ENCODE assay signal across 8 mouse cellular contexts in the genomic region with DNA sequence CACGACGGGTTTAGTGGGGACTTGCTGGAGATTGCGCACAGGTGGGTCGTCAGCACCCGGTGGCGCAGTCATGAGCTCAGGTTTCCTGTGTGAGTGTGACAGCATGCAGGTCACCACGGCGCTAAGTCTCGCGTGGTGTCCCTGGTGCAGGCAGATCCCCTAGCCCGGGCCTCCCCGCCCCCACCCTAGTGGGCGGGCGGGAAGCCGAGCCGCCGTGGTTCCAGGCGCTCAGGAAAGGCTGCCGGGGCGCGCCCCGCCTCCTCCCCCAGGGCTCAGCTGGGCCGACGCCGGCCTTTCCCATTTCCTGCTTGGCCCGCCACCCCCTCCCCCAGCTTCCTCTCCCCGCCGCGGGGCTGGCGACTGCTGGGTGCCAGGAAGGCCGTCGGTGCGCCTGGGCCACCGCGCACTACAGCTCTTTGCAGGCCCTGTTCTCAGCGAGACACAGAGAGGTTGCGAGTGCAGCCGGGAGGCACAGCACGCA. TPM values are rescaled to one million over a fixed set of nuclear protein-coding genes. Genes with fewer than 3 reads are reported as not detected.
DNase-seq lines count a peak whose midpoint lies in the region; ATAC-seq and TF ChIP-seq lines count a peak whose summit lies in the region.

No protein-coding gene starts in this region.

- no peaks in the 10 kb centered on the region for H3K36me3 ChIP-seq in embryonic facial prominence, embryonic 11.5 days (replicated peaks; ENCODE audit: control insufficient read depth, insufficient read depth, low read depth, low read length)
- H3K36me3 ChIP-seq in heart, embryonic 10.5 days = peaks cover 3% of the 10 kb centered on the region; the same call in 1 of the 2 replicates
- no peaks in the 10 kb centered on the region for H3K36me3 ChIP-seq in liver, embryonic 15.5 days (replicated peaks)
- H3K36me3 ChIP-seq in testis, adult 2 months (ENCODE audit: control insufficient read depth, insufficient read depth, low read length) = no peaks in the 10 kb centered on the region

- H3K9me3 ChIP-seq in embryonic facial prominence, embryonic 11.5 days (replicated peaks; ENCODE audit: control insufficient read depth, low read length) = no peaks in the 10 kb centered on the region
- no peaks in the 10 kb centered on the region for H3K9me3 ChIP-seq in heart, embryonic 10.5 days
- H3K9me3 ChIP-seq in liver, embryonic 15.5 days (replicated peaks) = no peaks in the 10 kb centered on the region

- peaks cover 11% of the 10 kb centered on the region; the same call in 1 of the 2 replicates for H3K4me1 ChIP-seq in embryonic facial prominence, embryonic 11.5 days (ENCODE audit: control insufficient read depth, insufficient read depth, low read length)
- H3K4me1 ChIP-seq in heart, embryonic 10.5 days = peaks cover 60% of the 10 kb centered on the region
- H3K4me1 ChIP-seq in liver, embryonic 15.5 days (replicated peaks) = peaks cover 87% of the 10 kb centered on the region
- H3K4me1 ChIP-seq in testis, adult 2 months (ENCODE audit: control insufficient read depth, insufficient read depth, low read length) = peaks cover 37% of the 10 kb centered on the region

- peak overlapping the region; percentile 83 for H3K4me2 ChIP-seq in embryonic facial prominence, embryonic 11.5 days (ENCODE audit: low read depth, low read length)
- H3K4me2 ChIP-seq in liver, embryonic 15.5 days = peak overlapping the region; percentile 100

- H3K27ac ChIP-seq in embryonic facial prominence, embryonic 11.5 days (replicated peaks; ENCODE audit: low read depth, low read length) = peak overlapping the region; percentile 98
- peak overlapping the region; percentile 97 for H3K27ac ChIP-seq in heart, embryonic 10.5 days
- peak overlapping the region; percentile 85 for H3K27ac ChIP-seq in liver, embryonic 15.5 days (replicated peaks)
- H3K27ac ChIP-seq in testis, adult 2 months (ENCODE audit: control insufficient read depth, insufficient read depth, low read depth, low read length) = peak overlapping the region; percentile 93

- DNase-seq in 416B (ENCODE audit: low read depth) = peak; percentile 94
- DNase-seq in ZHBTc4 (ENCODE audit: low read depth, low spot score) = peak; percentile 98
- DNase-seq in embryonic facial prominence, embryonic 11.5 days (ENCODE audit: low spot score) = peak; percentile 93
- DNase-seq in heart, embryonic 10.5 days (ENCODE audit: low spot score) = peak; percentile 95
- peak; percentile 81 to 85 for DNase-seq in kidney, adult 8-10 months
- DNase-seq in natural killer cell, adult 2 months (ENCODE audit: low spot score in 2 of 2) = peak; percentile 85 to 90

- H3K4me3 ChIP-seq in embryonic facial prominence, embryonic 11.5 days (ENCODE audit: low read depth, low read length) = peak overlapping the region; percentile 39
- peak overlapping the region; percentile 83 for H3K4me3 ChIP-seq in heart, embryonic 10.5 days
- peak overlapping the region; percentile 76 for H3K4me3 ChIP-seq in liver, embryonic 15.5 days (replicated peaks)
- peak overlapping the region; percentile 77 for H3K4me3 ChIP-seq in testis, adult 2 months (ENCODE audit: control insufficient read depth, low read depth, low read length)

- TF ChIP-seq POLR2A in testis, adult 2 months (IDR thresholded peaks at IDR 0.05; ENCODE audit: control insufficient read depth, low read depth, low read length) = peak; percentile 56

- WGBS in embryonic facial prominence, embryonic 11.5 days = under 1% methylated on average over 38 of the region's 39 CpGs
- under 1% methylated on average over 39 of the region's 39 CpGs for WGBS in heart, embryonic 10.5 days
- under 1% methylated on average over 39 of the region's 39 CpGs for WGBS in liver, embryonic 15.5 days (ENCODE audit: insufficient replicate concordance)

- H3K27me3 ChIP-seq in embryonic facial prominence, embryonic 11.5 days (ENCODE audit: control insufficient read depth, insufficient read depth, low read length) = no peaks in the 10 kb centered on the region
- peaks cover 4% of the 10 kb centered on the region; the same call in 1 of the 2 replicates for H3K27me3 ChIP-seq in heart, embryonic 10.5 days (ENCODE audit: insufficient read depth, poor library complexity, severe bottlenecking)
- H3K27me3 ChIP-seq in liver, embryonic 15.5 days = peaks cover 16% of the 10 kb centered on the region
- H3K27me3 ChIP-seq in testis, adult 2 months (ENCODE audit: control insufficient read depth, insufficient read depth, low read length) = no peaks in the 10 kb centered on the region

- ATAC-seq in embryonic facial prominence, embryonic 11.5 days (replicated peaks; ENCODE audit: insufficient number of reproducible peaks, low FRiP score, low TSS enrichment, low read depth) = peak; percentile 57
- ATAC-seq in liver, embryonic 15.5 days (ENCODE audit: insufficient read depth) = peak; percentile 32

- H3K9ac ChIP-seq in embryonic facial prominence, embryonic 11.5 days (replicated peaks; ENCODE audit: low read length) = peak overlapping the region; percentile 81
- peak overlapping the region; percentile 69 for H3K9ac ChIP-seq in liver, embryonic 15.5 days

- TF ChIP-seq CTCF in testis, adult 2 months (IDR thresholded peaks at IDR 0.05; ENCODE audit: control insufficient read depth, insufficient read depth, insufficient replicate concordance, low read depth, low read length) = no peak

RNA-seq across cellular contexts. Expression of gene Ssbp4, which starts 0.7 kb away (rescaled TPM):
- 108 and 123 TPM in 2 replicates for polyA plus RNA-seq in embryonic facial prominence, embryonic 11.5 days (2014; fragmentation: Nextera tagmentation; extraction: Ambion mirVana)
- 67.3 and 107 TPM in 2 replicates for polyA plus RNA-seq in heart, embryonic 10.5 days (2016; fragmentation: Nextera tagmentation; extraction: Ambion mirVana)
- polyA plus RNA-seq in liver, embryonic 15.5 days (2015; fragmentation: Nextera tagmentation; extraction: Ambion mirVana) = 37.8 and 47.7 TPM in 2 replicates
- 35.6 and 38.9 TPM in 2 replicates for polyA plus RNA-seq in testis, adult 2 months (2012; rRNA removed)

RNA-seq across cellular contexts. Expression of gene Lrrc25, which starts 6.5 kb away (rescaled TPM):
- 0.32 and 0.98 TPM in 2 replicates for polyA plus RNA-seq in embryonic facial prominence, embryonic 11.5 days (2014; fragmentation: Nextera tagmentation; extraction: Ambion mirVana)
- 0.15 and 1.4 TPM in 2 replicates for polyA plus RNA-seq in heart, embryonic 10.5 days (2016; fragmentation: Nextera tagmentation; extraction: Ambion mirVana)
- polyA plus RNA-seq in liver, embryonic 15.5 days (2015; fragmentation: Nextera tagmentation; extraction: Ambion mirVana) = 7.2 and 7.4 TPM in 2 replicates
- 1.4 TPM in 2 replicates for polyA plus RNA-seq in testis, adult 2 months (2012; rRNA removed)

RNA-seq across cellular contexts. Expression of gene Isyna1, which starts 15.2 kb away (rescaled TPM):
- 79.0 and 87.9 TPM in 2 replicates for polyA plus RNA-seq in embryonic facial prominence, embryonic 11.5 days (2014; fragmentation: Nextera tagmentation; extraction: Ambion mirVana)
- 192 and 214 TPM in 2 replicates for polyA plus RNA-seq in heart, embryonic 10.5 days (2016; fragmentation: Nextera tagmentation; extraction: Ambion mirVana)
- 43.2 and 44.7 TPM in 2 replicates for polyA plus RNA-seq in liver, embryonic 15.5 days (2015; fragmentation: Nextera tagmentation; extraction: Ambion mirVana)
- 561 and 588 TPM in 2 replicates for polyA plus RNA-seq in testis, adult 2 months (2012; rRNA removed)

RNA-seq across cellular contexts. Expression of gene Gdf15, which starts 22.8 kb away (rescaled TPM):
- 0.20 TPM in 1 of 2 replicates, not detected in the other for polyA plus RNA-seq in embryonic facial prominence, embryonic 11.5 days (2014; fragmentation: Nextera tagmentation; extraction: Ambion mirVana)
- polyA plus RNA-seq in heart, embryonic 10.5 days (2016; fragmentation: Nextera tagmentation; extraction: Ambion mirVana) = 0.43 and 1.6 TPM in 2 replicates
- 3.4 and 4.3 TPM in 2 replicates for polyA plus RNA-seq in liver, embryonic 15.5 days (2015; fragmentation: Nextera tagmentation; extraction: Ambion mirVana)
- polyA plus RNA-seq in testis, adult 2 months (2012; rRNA removed) = 1.3 and 1.4 TPM in 2 replicates

RNA-seq across cellular contexts. Expression of gene Pgpep1, which starts 50.8 kb away (rescaled TPM):
- polyA plus RNA-seq in embryonic facial prominence, embryonic 11.5 days (2014; fragmentation: Nextera tagmentation; extraction: Ambion mirVana) = 59.8 and 71.3 TPM in 2 replicates
- 38.0 and 42.0 TPM in 2 replicates for polyA plus RNA-seq in heart, embryonic 10.5 days (2016; fragmentation: Nextera tagmentation; extraction: Ambion mirVana)
- polyA plus RNA-seq in liver, embryonic 15.5 days (2015; fragmentation: Nextera tagmentation; extraction: Ambion mirVana) = 21.7 and 22.3 TPM in 2 replicates
- 3.7 and 4.9 TPM in 2 replicates for polyA plus RNA-seq in testis, adult 2 months (2012; rRNA removed)

Comparison
In these comparisons a context has a peak if more than half of its experiments do, and no peak if none do; other contexts are left out.
1. Peak in every context shown above with its lines: DNase-seq, ATAC-seq, H3K4me3 ChIP-seq and H3K27ac ChIP-seq.